Mouse (Mus musculus) lung, embryonic 15.5 days (tissue): ENCODE data around the gene Vash2. TPM values are rescaled to one million over a fixed set of nuclear protein-coding genes. Genes with fewer than 3 reads are reported as not detected.
A peak's percentile ranks its signal among the peaks of the same experiment; 100 is the strongest.
"Not testable (repeated sequence)": the region's sequence is repeated elsewhere in the genome, so short reads cannot be mapped to it uniquely, and the experiment has no call there.

Experiments used
- ATAC-seq: fragments of 200-750 bp; cut with Nextera tagmentation; 2 replicates; pipeline ENCODE4 v1.8.0; 2017; ENCODE audit warnings: moderate number of reproducible peaks, borderline replicate concordance; ENCODE audit not compliant: low FRiP score, low TSS enrichment; ENCODE audit errors: extremely low read depth
- H3K27ac ChIP-seq: fragments of 300-500 bp; sonication (generic); 2 replicates; pipeline ENCODE4 v1.5.1; 2015; ENCODE audit warnings: moderate library complexity, mild to moderate bottlenecking, inconsistent platforms
- H3K27me3 ChIP-seq: fragments of 300-500 bp; sonication (generic); 2 replicates; pipeline ENCODE4 v1.6.1; 2015; ENCODE audit warnings: inconsistent platforms
- H3K36me3 ChIP-seq: fragments of 300-500 bp; sonication (generic); 2 replicates; pipeline ENCODE4 v1.6.1; 2015; ENCODE audit warnings: inconsistent platforms
- H3K4me1 ChIP-seq: fragments of 300-500 bp; sonication (generic); 2 replicates; pipeline ENCODE4 v1.6.1; 2015; ENCODE audit warnings: inconsistent platforms
- H3K4me2 ChIP-seq: fragments of 300-500 bp; sonication (generic); 2 replicates; pipeline ENCODE4 v1.6.1; 2015; ENCODE audit warnings: inconsistent platforms, mild to moderate bottlenecking, moderate library complexity
- H3K4me3 ChIP-seq: fragments of 300-500 bp; sonication (generic); 2 replicates; pipeline ENCODE4 v1.5.1; 2015; ENCODE audit warnings: mild to moderate bottlenecking, inconsistent platforms
- H3K9ac ChIP-seq: fragments of 300-500 bp; sonication (generic); 2 replicates; pipeline ENCODE4 v1.6.1; 2015; ENCODE audit warnings: inconsistent platforms
- H3K9me3 ChIP-seq: fragments of 300-500 bp; sonication (generic); 2 replicates; pipeline ENCODE4 v1.6.1; 2016; ENCODE audit warnings: inconsistent platforms
- WGBS: fragments of 180-500 bp; shearing (Covaris S2); methylation state at CpG from one replicate; pipeline ENCODE4 v1.1.7; 2015; 5-methylcytosine and 5-hydroxymethylcytosine counted together
- polyA plus RNA-seq: library from polyadenylated mRNA; unstranded; fragments of >200 nt; fragmentation: Nextera tagmentation; extraction: Ambion mirVana; gene quantifications from 2 replicates; pipeline ENCODE4 v1.2.1, GENCODE M21; 2015

The Vash2 gene
- polyA plus RNA-seq, 1 experiment from 2014 or later: 23.2 TPM

- no peaks in the 10 kb centered on the region for H3K27me3 ChIP-seq
- no peak overlapping the region for H3K27ac ChIP-seq
- H3K4me3 ChIP-seq: no peak overlapping the region
- no peaks in the 10 kb centered on the region for H3K9me3 ChIP-seq
- ATAC-seq: peak; percentile 67; the same call in 1 of the 2 replicates
- 48% methylated on average over 6 of the region's 6 CpGs for WGBS
- H3K36me3 ChIP-seq: peaks cover 71% of the 10 kb centered on the region
- no peak overlapping the region for H3K9ac ChIP-seq
- H3K4me1 ChIP-seq: no peaks in the 10 kb centered on the region
- H3K4me2 ChIP-seq: no peak overlapping the region
Measured at GRCm38 (mm10) chr1:190944109-190944760, 34.9 kb downstream of the Vash2 start.

GRCm38 (mm10) chr1:190939803-190940202 lies 39.3 kb downstream of the Vash2 start:
- Histone ChIP-seq H3K4me3 (no peak overlapping the region), H3K9ac (no peak overlapping the region), H3K4me1 (no peaks in the 10 kb centered on the region), H3K36me3 (peaks cover 77% of the 10 kb centered on the region), H3K27me3 (no peaks in the 10 kb centered on the region), H3K9me3 (no peaks in the 10 kb centered on the region), H3K4me2 (no peak overlapping the region), H3K27ac (no peak overlapping the region)
- no peak for ATAC-seq
- WGBS: 92% methylated on average over 7 of the region's 7 CpGs

- Histone ChIP-seq H3K27ac (no peak overlapping the region), H3K36me3 (peaks cover 13% of the 10 kb centered on the region), H3K9ac (no peak overlapping the region), H3K4me2 (peak overlapping the region; percentile 13; the same call in 1 of the 2 replicates), H3K4me3 (no peak overlapping the region), H3K27me3 (no peaks in the 10 kb centered on the region), H3K4me1 (peaks cover 16% of the 10 kb centered on the region), H3K9me3 (no peaks in the 10 kb centered on the region)
- 52% methylated on average over 6 of the region's 6 CpGs for WGBS
- ATAC-seq: no peak
Measured at GRCm38 (mm10) chr1:190930181-190930580, 48.9 kb downstream of the Vash2 start.

GRCm38 (mm10) chr1:190929010-190929695 lies 49.9 kb downstream of the Vash2 start:
- 5% methylated on average over 27 of the region's 27 CpGs for WGBS
- ATAC-seq: no peak
- Histone ChIP-seq H3K27ac (peak overlapping the region; percentile 99), H3K36me3 (peaks cover 5% of the 10 kb centered on the region), H3K27me3 (no peaks in the 10 kb centered on the region), H3K9ac (peak overlapping the region; percentile 92), H3K4me3 (peak overlapping the region; percentile 73), H3K9me3 (no peaks in the 10 kb centered on the region), H3K4me2 (peak overlapping the region; percentile 56), H3K4me1 (peaks cover 16% of the 10 kb centered on the region)

GRCm38 (mm10) chr1:190928370-190929009 lies 50.6 kb downstream of the Vash2 start:
- peak overlapping the region; percentile 99 for H3K27ac ChIP-seq

GRCm38 (mm10) chr1:190927751-190928369 lies 51.2 kb downstream of the Vash2 start:
- peak; percentile 27; the same call in 1 of the 2 replicates for ATAC-seq

More at GRCm38 (mm10) chr1:190928370-190929009, 50.6 kb downstream of the Vash2 start:
- Histone ChIP-seq H3K9me3 (no peaks in the 10 kb centered on the region), H3K9ac (peak overlapping the region; percentile 92), H3K4me3 (peak overlapping the region; percentile 73), H3K4me2 (peak overlapping the region; percentile 56), H3K36me3 (peaks cover 5% of the 10 kb centered on the region; the same call in 1 of the 2 replicates), H3K4me1 (peaks cover 16% of the 10 kb centered on the region), H3K27me3 (no peaks in the 10 kb centered on the region)
- under 1% methylated on average over 49 of the region's 79 CpGs for WGBS
- peak; percentile 96 for ATAC-seq

GRCm38 (mm10) chr1:190927311-190927710 lies 51.8 kb downstream of the Vash2 start:
- no peak for ATAC-seq
- Histone ChIP-seq H3K36me3 (no peaks in the 10 kb centered on the region), H3K4me2 (peak overlapping the region; percentile 56), H3K9me3 (no peaks in the 10 kb centered on the region), H3K27me3 (no peaks in the 10 kb centered on the region), H3K27ac (no peak overlapping the region), H3K4me1 (peaks cover 16% of the 10 kb centered on the region), H3K4me3 (peak overlapping the region; percentile 73), H3K9ac (no peak overlapping the region)
- 59% methylated on average over 3 of the region's 3 CpGs for WGBS

More at GRCm38 (mm10) chr1:190927751-190928369, 51.2 kb downstream of the Vash2 start:
- peaks cover 2% of the 10 kb centered on the region; the same call in 1 of the 2 replicates for H3K36me3 ChIP-seq
- peak overlapping the region; percentile 56 for H3K4me2 ChIP-seq
- H3K27ac ChIP-seq: peak overlapping the region; percentile 99
- H3K4me1 ChIP-seq: peaks cover 16% of the 10 kb centered on the region
- 5% methylated on average over 16 of the region's 16 CpGs for WGBS
- peak overlapping the region; percentile 92 for H3K9ac ChIP-seq
- no peaks in the 10 kb centered on the region for H3K27me3 ChIP-seq
- H3K4me3 ChIP-seq: peak overlapping the region; percentile 73
- no peaks in the 10 kb centered on the region for H3K9me3 ChIP-seq

- H3K4me2 ChIP-seq, H3K36me3 ChIP-seq, H3K4me3 ChIP-seq, ATAC-seq, H3K27ac ChIP-seq, H3K9me3 ChIP-seq, H3K27me3 ChIP-seq, H3K9ac ChIP-seq: not testable (repeated sequence)
- 73% methylated on average over 3 of the region's 3 CpGs for WGBS
- H3K4me1 ChIP-seq: peaks cover 11% of the 10 kb centered on the region
Measured at GRCm38 (mm10) chr1:190924812-190925211, 54.3 kb downstream of the Vash2 start, which contains the start of gene Angel2. Gene Angel2, plus strand, starts transcription at chr1:190925112.

- Histone ChIP-seq H3K4me1 (no peaks in the 10 kb centered on the region), H3K27me3 (no peaks in the 10 kb centered on the region), H3K4me3 (no peak overlapping the region), H3K36me3 (no peaks in the 10 kb centered on the region), H3K4me2 (no peak overlapping the region), H3K9ac (no peak overlapping the region), H3K27ac (no peak overlapping the region), H3K9me3 (no peaks in the 10 kb centered on the region)
- ATAC-seq: no peak
- WGBS: 63% methylated on average over 8 of the region's 8 CpGs
Measured at GRCm38 (mm10) chr1:190919725-190920469, 59.2 kb downstream of the Vash2 start.

GRCm38 (mm10) chr1:190918938-190919337 lies 60.2 kb downstream of the Vash2 start:
- Histone ChIP-seq H3K9ac (no peak overlapping the region), H3K27me3 (no peaks in the 10 kb centered on the region), H3K36me3 (no peaks in the 10 kb centered on the region), H3K4me1 (no peaks in the 10 kb centered on the region), H3K4me2 (no peak overlapping the region), H3K4me3 (no peak overlapping the region), H3K9me3 (no peaks in the 10 kb centered on the region), H3K27ac (no peak overlapping the region)
- WGBS: 54% methylated on average over 7 of the region's 7 CpGs
- no peak for ATAC-seq

- WGBS: 38% methylated on average over 1 of the region's 1 CpGs
- no peak overlapping the region; the same call in 1 of the 2 replicates for H3K4me3 ChIP-seq
- no peak overlapping the region for H3K27ac ChIP-seq
- no peak for ATAC-seq
- no peak overlapping the region for H3K9ac ChIP-seq
- H3K27me3 ChIP-seq: no peaks in the 10 kb centered on the region
- no peak overlapping the region for H3K4me2 ChIP-seq
- no peaks in the 10 kb centered on the region for H3K9me3 ChIP-seq
- H3K4me1 ChIP-seq: peaks cover 12% of the 10 kb centered on the region
- no peaks in the 10 kb centered on the region for H3K36me3 ChIP-seq
Measured at GRCm38 (mm10) chr1:190912623-190913022, 66.5 kb downstream of the Vash2 start.
